Mouse (Mus musculus): Measurements from ENCODE around the gene Gm49333. TPM values are rescaled to one million over a fixed set of nuclear protein-coding genes. Genes with fewer than 3 reads are reported as not detected.

Gm49333 gene
- polyA plus RNA-seq, 1 experiment, result not detected

- H3K27me3 ChIP-seq (ENCODE audit: control insufficient read depth, insufficient read depth, low read length, poor library complexity, severe bottlenecking), result no peaks in the 10 kb centered on the region; the same call in 1 of the 2 replicates
- H3K4me3 ChIP-seq (ENCODE audit: low read depth, low read length), result peak overlapping the region; percentile 35
- no peaks in the 10 kb centered on the region for H3K4me1 ChIP-seq (ENCODE audit: control insufficient read depth, insufficient read depth, low read length)
- no peaks in the 10 kb centered on the region for H3K36me3 ChIP-seq (ENCODE audit: control insufficient read depth, insufficient read depth, low read length, poor library complexity, severe bottlenecking)
- no peak overlapping the region for H3K27ac ChIP-seq (ENCODE audit: insufficient read depth, low read length)
- H3K9me3 ChIP-seq (replicated peaks; ENCODE audit: control insufficient read depth, insufficient read depth, low read length, poor library complexity, severe bottlenecking), result no peaks in the 10 kb centered on the region
- TF ChIP-seq CTCF (IDR thresholded peaks at IDR 0.05; ENCODE audit: low read depth, low read length) (no peak), EP300 (IDR thresholded peaks at IDR 0.05; ENCODE audit: insufficient read depth, low read depth, low read length) (no peak), POLR2A (IDR thresholded peaks at IDR 0.05; ENCODE audit: insufficient read depth, low read length) (no peak)
- no peak overlapping the region for H3K9ac ChIP-seq (ENCODE audit: low read depth, poor library complexity, severe bottlenecking)
Observed at GRCm38 (mm10) chr16:20591076-20591705, 20.2 kb upstream of the Gm49333 start.

- Histone ChIP-seq H3K4me3 (ENCODE audit: low read depth, low read length) (no peak overlapping the region), H3K27ac (ENCODE audit: insufficient read depth, low read length) (no peak overlapping the region), H3K9me3 (replicated peaks; ENCODE audit: control insufficient read depth, insufficient read depth, low read length, poor library complexity, severe bottlenecking) (no peaks in the 10 kb centered on the region), H3K9ac (ENCODE audit: low read depth, poor library complexity, severe bottlenecking) (no peak overlapping the region), H3K27me3 (ENCODE audit: control insufficient read depth, insufficient read depth, low read length, poor library complexity, severe bottlenecking) (no peaks in the 10 kb centered on the region), H3K4me1 (ENCODE audit: control insufficient read depth, insufficient read depth, low read length) (no peaks in the 10 kb centered on the region), H3K36me3 (ENCODE audit: control insufficient read depth, insufficient read depth, low read length, poor library complexity, severe bottlenecking) (no peaks in the 10 kb centered on the region)
- TF ChIP-seq CTCF (IDR thresholded peaks at IDR 0.05; ENCODE audit: low read depth, low read length) (no peak), EP300 (IDR thresholded peaks at IDR 0.05; ENCODE audit: insufficient read depth, low read depth, low read length) (no peak), POLR2A (IDR thresholded peaks at IDR 0.05; ENCODE audit: insufficient read depth, low read length) (no peak)
Observed at GRCm38 (mm10) chr16:20595060-20595673, 16.2 kb upstream of the Gm49333 start.

DNA sequence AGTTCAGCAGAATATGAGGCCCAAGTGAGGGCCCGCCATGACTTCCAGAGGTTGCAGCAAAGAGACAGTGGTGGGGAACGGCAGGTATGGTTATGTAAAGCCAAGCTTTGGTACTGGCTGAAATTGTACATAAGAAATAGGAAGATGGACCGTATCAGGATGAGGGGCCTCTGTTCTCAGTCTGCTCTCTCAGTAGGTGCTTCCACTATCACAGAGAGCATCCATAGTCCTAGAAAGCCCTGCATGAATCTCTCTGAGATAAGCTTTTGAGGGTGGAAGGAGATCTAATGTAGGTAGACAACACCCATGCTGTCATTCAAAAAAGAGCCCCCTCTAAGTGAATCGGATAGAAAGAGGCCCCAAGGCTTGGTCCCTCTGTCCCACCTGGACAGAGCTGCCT, 15.7 kb upstream of the Gm49333 start:
- H3K4me1 ChIP-seq (ENCODE audit: control insufficient read depth, insufficient read depth, low read length), result no peaks in the 10 kb centered on the region
- no peak for TF ChIP-seq POLR2A (IDR thresholded peaks at IDR 0.05; ENCODE audit: insufficient read depth, low read length)
- TF ChIP-seq CTCF (IDR thresholded peaks at IDR 0.05; ENCODE audit: low read depth, low read length), result no peak
- no peak for TF ChIP-seq EP300 (IDR thresholded peaks at IDR 0.05; ENCODE audit: insufficient read depth, low read depth, low read length)
- H3K9me3 ChIP-seq (replicated peaks; ENCODE audit: control insufficient read depth, insufficient read depth, low read length, poor library complexity, severe bottlenecking), result no peaks in the 10 kb centered on the region
- no peaks in the 10 kb centered on the region for H3K36me3 ChIP-seq (ENCODE audit: control insufficient read depth, insufficient read depth, low read length, poor library complexity, severe bottlenecking)
- H3K4me3 ChIP-seq (ENCODE audit: low read depth, low read length), result no peak overlapping the region
- H3K9ac ChIP-seq (ENCODE audit: low read depth, poor library complexity, severe bottlenecking), result no peak overlapping the region
- H3K27me3 ChIP-seq (ENCODE audit: control insufficient read depth, insufficient read depth, low read length, poor library complexity, severe bottlenecking), result no peaks in the 10 kb centered on the region
- H3K27ac ChIP-seq (ENCODE audit: insufficient read depth, low read length), result no peak overlapping the region

DNA sequence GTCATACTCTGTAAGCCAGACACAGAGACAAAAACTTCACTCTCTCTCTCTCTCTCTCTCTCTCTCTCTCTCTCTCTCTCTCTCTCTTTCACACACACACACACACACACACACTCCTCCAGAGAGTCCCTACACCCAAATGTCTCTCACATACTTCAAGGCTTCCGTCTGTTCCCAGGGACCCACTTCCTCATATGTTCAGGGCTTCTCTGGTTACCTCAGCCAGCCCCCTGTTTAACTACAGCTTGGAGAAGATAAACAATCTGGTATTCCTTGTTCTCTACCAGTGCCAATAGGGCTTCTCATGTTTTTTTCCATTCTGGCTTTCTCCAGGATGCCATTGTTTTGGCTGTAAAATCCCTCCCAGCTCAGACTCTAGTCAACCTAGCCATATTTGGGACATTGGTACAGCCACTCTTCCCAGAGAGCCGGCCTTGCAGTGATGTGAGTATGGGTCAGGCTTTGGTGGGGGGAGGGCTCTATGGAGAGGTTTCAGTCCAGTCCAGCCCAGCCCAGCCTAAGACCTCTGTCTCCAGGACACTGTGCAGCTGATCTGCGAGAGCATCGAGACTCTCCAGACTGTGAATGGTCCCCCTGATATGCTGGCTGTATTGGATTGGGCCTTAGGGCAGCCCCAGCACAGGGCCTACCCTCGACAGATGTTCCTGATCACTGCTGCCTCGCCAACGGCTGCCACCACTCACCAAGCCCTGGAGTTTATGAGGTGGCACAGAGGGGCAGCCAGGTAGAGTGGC, 14.5 kb upstream of the Gm49333 start:
- Histone ChIP-seq H3K27ac (ENCODE audit: insufficient read depth, low read length) (no peak overlapping the region), H3K4me3 (ENCODE audit: low read depth, low read length) (no peak overlapping the region), H3K4me1 (ENCODE audit: control insufficient read depth, insufficient read depth, low read length) (no peaks in the 10 kb centered on the region), H3K36me3 (ENCODE audit: control insufficient read depth, insufficient read depth, low read length, poor library complexity, severe bottlenecking) (no peaks in the 10 kb centered on the region), H3K9ac (ENCODE audit: low read depth, poor library complexity, severe bottlenecking) (no peak overlapping the region), H3K9me3 (replicated peaks; ENCODE audit: control insufficient read depth, insufficient read depth, low read length, poor library complexity, severe bottlenecking) (no peaks in the 10 kb centered on the region), H3K27me3 (ENCODE audit: control insufficient read depth, insufficient read depth, low read length, poor library complexity, severe bottlenecking) (no peaks in the 10 kb centered on the region)
- TF ChIP-seq CTCF (IDR thresholded peaks at IDR 0.05; ENCODE audit: low read depth, low read length), result no peak
- TF ChIP-seq EP300 (IDR thresholded peaks at IDR 0.05; ENCODE audit: insufficient read depth, low read depth, low read length), result no peak

- Histone ChIP-seq H3K9ac (ENCODE audit: low read depth, poor library complexity, severe bottlenecking) (no peak overlapping the region), H3K27me3 (ENCODE audit: control insufficient read depth, insufficient read depth, low read length, poor library complexity, severe bottlenecking) (no peaks in the 10 kb centered on the region), H3K4me3 (ENCODE audit: low read depth, low read length) (no peak overlapping the region), H3K36me3 (ENCODE audit: control insufficient read depth, insufficient read depth, low read length, poor library complexity, severe bottlenecking) (peaks cover 3% of the 10 kb centered on the region; the same call in 1 of the 2 replicates), H3K27ac (ENCODE audit: insufficient read depth, low read length) (no peak overlapping the region), H3K9me3 (replicated peaks; ENCODE audit: control insufficient read depth, insufficient read depth, low read length, poor library complexity, severe bottlenecking) (no peaks in the 10 kb centered on the region), H3K4me1 (ENCODE audit: control insufficient read depth, insufficient read depth, low read length) (no peaks in the 10 kb centered on the region)
- TF ChIP-seq EP300 (IDR thresholded peaks at IDR 0.05; ENCODE audit: insufficient read depth, low read depth, low read length) (no peak), CTCF (IDR thresholded peaks at IDR 0.05; ENCODE audit: low read depth, low read length) (no peak), POLR2A (IDR thresholded peaks at IDR 0.05; ENCODE audit: insufficient read depth, low read length) (no peak)
Observed at GRCm38 (mm10) chr16:20600511-20600910, 10.9 kb upstream of the Gm49333 start.

GRCm38 (mm10) chr16:20604705-20605104, 6.7 kb upstream of the Gm49333 start:
- H3K4me1 ChIP-seq (ENCODE audit: control insufficient read depth, insufficient read depth, low read length), result no peaks in the 10 kb centered on the region

More at GRCm38 (mm10) chr16:20604705-20605104, 6.7 kb upstream of the Gm49333 start:
- Histone ChIP-seq H3K36me3 (ENCODE audit: control insufficient read depth, insufficient read depth, low read length, poor library complexity, severe bottlenecking) (peaks cover 26% of the 10 kb centered on the region), H3K27ac (ENCODE audit: insufficient read depth, low read length) (no peak overlapping the region), H3K27me3 (ENCODE audit: control insufficient read depth, insufficient read depth, low read length, poor library complexity, severe bottlenecking) (no peaks in the 10 kb centered on the region), H3K9me3 (replicated peaks; ENCODE audit: control insufficient read depth, insufficient read depth, low read length, poor library complexity, severe bottlenecking) (no peaks in the 10 kb centered on the region), H3K9ac (ENCODE audit: low read depth, poor library complexity, severe bottlenecking) (no peak overlapping the region), H3K4me3 (ENCODE audit: low read depth, low read length) (no peak overlapping the region)
- TF ChIP-seq EP300 (IDR thresholded peaks at IDR 0.05; ENCODE audit: insufficient read depth, low read depth, low read length) (no peak), CTCF (IDR thresholded peaks at IDR 0.05; ENCODE audit: low read depth, low read length) (no peak), POLR2A (IDR thresholded peaks at IDR 0.05; ENCODE audit: insufficient read depth, low read length) (no peak)
